Mouse (Mus musculus) lung, embryonic 14.5 days (tissue): ENCODE measurements around the gene Tepsin. TPM values are rescaled to one million over a fixed set of nuclear protein-coding genes. Genes with fewer than 3 reads are reported as not detected.
A peak's percentile ranks its signal among the peaks of the same experiment; 100 is the strongest.

Source experiments
- ATAC-seq: fragments of 200-750 bp; cut with Nextera tagmentation; 2 replicates; pipeline ENCODE4 v1.8.0; 2017; ENCODE audit warnings: mild to moderate bottlenecking, moderate TSS enrichment, moderate library complexity; ENCODE audit not compliant: insufficient read depth
- DNase-seq: peaks from one replicate; pipeline ENCODE4 v3.0.0-alpha.2; 2015
- H3K27ac ChIP-seq: fragments of 300-500 bp; sonication (generic); 2 replicates; pipeline ENCODE4 v1.5.1; 2014; ENCODE audit warnings: low read depth, mild to moderate bottlenecking, moderate library complexity
- H3K27me3 ChIP-seq: fragments of 300-500 bp; sonication (generic); 2 replicates; pipeline ENCODE4 v1.6.1; 2014; ENCODE audit warnings: low read length, control low read depth; ENCODE audit not compliant: insufficient read depth
- H3K36me3 ChIP-seq: fragments of 300-500 bp; sonication (generic); 2 replicates; pipeline ENCODE4 v1.6.1; 2014; ENCODE audit warnings: control low read depth; ENCODE audit not compliant: insufficient read depth
- H3K4me1 ChIP-seq: fragments of 300-500 bp; sonication (generic); 2 replicates; pipeline ENCODE4 v1.6.1; 2014; ENCODE audit warnings: antibody characterized with exemption, control low read depth; ENCODE audit not compliant: insufficient read depth
- H3K4me2 ChIP-seq: fragments of 300-500 bp; sonication (generic); 2 replicates; pipeline ENCODE4 v1.6.1; 2014; ENCODE audit warnings: mild to moderate bottlenecking
- H3K4me3 ChIP-seq: fragments of 300-500 bp; sonication (generic); 2 replicates; pipeline ENCODE4 v1.5.1; 2014; ENCODE audit warnings: low read depth, low read length
- H3K9ac ChIP-seq: fragments of 300-500 bp; sonication (generic); 2 replicates; pipeline ENCODE4 v1.6.1; 2014
- H3K9me3 ChIP-seq: fragments of 300-500 bp; sonication (generic); 2 replicates; pipeline ENCODE4 v1.6.1; 2016; ENCODE audit warnings: low read depth, low read length, control low read depth
- CTCF ChIP-seq: IDR thresholded peaks from 2 replicates; pipeline ENCODE4 v1.5.1; 2016; ENCODE audit warnings: antibody characterized with exemption, low read depth
- WGBS: fragments of 180-500 bp; shearing (Covaris S2); extraction: QIAGEN DNeasy Blood & Tissue Kit; methylation state at CpG from one replicate; pipeline ENCODE4 v1.1.7; 2014; 5-methylcytosine and 5-hydroxymethylcytosine counted together
- polyA plus RNA-seq: library from polyadenylated mRNA; unstranded; fragments of >200 nt; fragmentation: Nextera tagmentation; extraction: Ambion mirVana; gene quantifications from 2 replicates; pipeline ENCODE4 v1.2.1, GENCODE M21; 2014

The Tepsin gene
- polyA plus RNA-seq, 1 experiment from 2014 or later = 17.1 TPM

GRCm38 (mm10) chr11:120110554-120110953 is 12.0 kb upstream of the Tepsin start:
- no peaks in the 10 kb centered on the region for H3K27me3 ChIP-seq
- DNase-seq (peak; percentile 17), ATAC-seq (no peak)
- TF ChIP-seq CTCF = 0 out of 2 replicates have a peak, but pooled peaks have one; percentile 40
- H3K9me3 ChIP-seq = no peaks in the 10 kb centered on the region
- H3K4me2 ChIP-seq = no peak overlapping the region
- WGBS = 64% methylated on average over 7 of the region's 7 CpGs
- H3K4me1 ChIP-seq = no peaks in the 10 kb centered on the region
- H3K36me3 ChIP-seq = peaks cover 43% of the 10 kb centered on the region
- H3K27ac ChIP-seq = no peak overlapping the region
- no peak overlapping the region for H3K4me3 ChIP-seq
- no peak overlapping the region for H3K9ac ChIP-seq

DNA sequence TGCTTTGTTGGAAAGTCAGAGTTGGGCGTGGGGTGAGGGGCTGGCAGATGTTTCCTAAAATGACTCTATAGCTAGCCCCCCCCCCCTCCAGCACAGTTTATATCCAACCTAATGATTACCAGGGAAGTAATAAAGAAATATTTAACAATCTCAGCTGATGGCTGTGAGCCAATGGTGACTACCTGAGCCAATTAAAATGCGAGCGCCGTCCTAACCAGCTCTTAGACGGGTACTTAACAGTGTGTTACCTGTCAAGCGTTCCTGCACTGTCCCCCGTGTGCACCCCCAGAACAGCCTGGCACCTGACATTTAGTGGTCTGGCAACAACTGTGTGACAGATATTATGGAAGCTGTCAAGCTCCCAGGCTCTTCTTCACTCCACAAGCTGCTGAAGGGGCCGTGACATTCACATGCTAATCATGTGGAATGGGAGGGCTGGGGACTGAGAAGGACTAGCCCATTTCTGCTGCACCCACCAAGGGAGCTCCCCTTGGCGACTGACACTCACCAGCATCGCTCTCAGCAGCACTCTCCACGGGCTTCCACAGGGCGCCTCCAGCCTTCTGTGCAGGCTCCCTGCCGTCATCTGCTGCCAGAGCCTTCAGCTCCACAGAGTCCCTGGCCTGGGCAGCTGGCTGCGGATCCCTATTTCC is 11.2 kb upstream of the Tepsin start:
- H3K4me1 ChIP-seq = no peaks in the 10 kb centered on the region
- H3K9me3 ChIP-seq = no peaks in the 10 kb centered on the region
- DNase-seq = no peak
- H3K4me2 ChIP-seq = no peak overlapping the region
- H3K27me3 ChIP-seq = no peaks in the 10 kb centered on the region
- no peak overlapping the region for H3K9ac ChIP-seq
- TF ChIP-seq CTCF = no peak
- 79% methylated on average over 14 of the region's 14 CpGs for WGBS
- H3K36me3 ChIP-seq = peaks cover 43% of the 10 kb centered on the region
- H3K4me3 ChIP-seq = no peak overlapping the region
- no peak overlapping the region for H3K27ac ChIP-seq
- no peak for ATAC-seq

- WGBS = 78% methylated on average over 9 of the region's 9 CpGs
- no peak overlapping the region for H3K4me3 ChIP-seq
- no peaks in the 10 kb centered on the region for H3K27me3 ChIP-seq
- TF ChIP-seq CTCF = no peak
- H3K4me2 ChIP-seq = no peak overlapping the region
- H3K9me3 ChIP-seq = no peaks in the 10 kb centered on the region
- DNase-seq (no peak), ATAC-seq (no peak)
- H3K36me3 ChIP-seq = peaks cover 46% of the 10 kb centered on the region
- H3K9ac ChIP-seq = no peak overlapping the region
- no peak overlapping the region for H3K27ac ChIP-seq
- H3K4me1 ChIP-seq = no peaks in the 10 kb centered on the region
Observed at GRCm38 (mm10) chr11:120107796-120108195, 9.3 kb upstream of the Tepsin start.

GRCm38 (mm10) chr11:120107026-120107425 is 8.5 kb upstream of the Tepsin start:
- H3K27ac ChIP-seq = no peak overlapping the region
- no peak overlapping the region for H3K4me3 ChIP-seq
- DNase-seq = no peak
- 68% methylated on average over 2 of the region's 2 CpGs for WGBS
- H3K4me1 ChIP-seq = no peaks in the 10 kb centered on the region
- no peak overlapping the region for H3K9ac ChIP-seq
- H3K27me3 ChIP-seq = no peaks in the 10 kb centered on the region
- no peak for TF ChIP-seq CTCF
- no peak for ATAC-seq
- peaks cover 46% of the 10 kb centered on the region for H3K36me3 ChIP-seq
- H3K9me3 ChIP-seq = no peaks in the 10 kb centered on the region
- H3K4me2 ChIP-seq = no peak overlapping the region

- Histone ChIP-seq H3K9me3 (no peaks in the 10 kb centered on the region), H3K4me2 (no peak overlapping the region), H3K4me3 (no peak overlapping the region), H3K27ac (no peak overlapping the region), H3K36me3 (peaks cover 37% of the 10 kb centered on the region), H3K9ac (no peak overlapping the region), H3K27me3 (no peaks in the 10 kb centered on the region), H3K4me1 (no peaks in the 10 kb centered on the region)
- 66% methylated on average over 3 of the region's 3 CpGs for WGBS
- no peak for ATAC-seq
- no peak for TF ChIP-seq CTCF
- no peak for DNase-seq
Observed at GRCm38 (mm10) chr11:120103431-120103997, 5.0 kb upstream of the Tepsin start.

DNA sequence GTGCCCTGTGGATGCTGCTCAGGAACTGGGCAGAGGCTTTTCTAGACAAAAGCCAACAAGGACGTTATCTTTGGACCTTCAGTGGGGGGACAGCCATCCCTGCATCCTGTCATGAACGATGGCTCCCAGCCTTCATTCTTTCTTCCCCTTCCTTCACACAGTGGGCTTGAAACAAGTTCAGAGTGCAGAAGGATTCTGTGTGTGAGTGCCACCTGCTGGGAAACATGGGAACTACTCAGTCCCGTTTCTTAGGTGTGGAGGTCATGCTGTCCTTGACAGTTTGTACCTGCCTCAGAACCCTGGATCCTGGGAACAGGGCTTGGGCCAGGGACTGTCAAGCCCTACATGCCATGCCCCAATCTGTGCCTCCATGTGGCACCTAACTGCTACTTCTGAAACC is 2.5 kb upstream of the Tepsin start:
- no peak overlapping the region for H3K4me2 ChIP-seq

GRCm38 (mm10) chr11:120092817-120093591 is 5.5 kb downstream of the Tepsin start:
- H3K4me1 ChIP-seq = 0 out of 2 replicates have a peak, but pooled peaks cover 5% of the 10 kb centered on the region
- peaks cover 51% of the 10 kb centered on the region for H3K36me3 ChIP-seq
- ATAC-seq (no peak), DNase-seq (no peak)
- no peaks in the 10 kb centered on the region for H3K9me3 ChIP-seq
- H3K27me3 ChIP-seq = no peaks in the 10 kb centered on the region
- H3K27ac ChIP-seq = no peak overlapping the region
- no peak overlapping the region for H3K9ac ChIP-seq
- H3K4me2 ChIP-seq = no peak overlapping the region
- H3K4me3 ChIP-seq = no peak overlapping the region
- no peak for TF ChIP-seq CTCF
- 70% methylated on average over 23 of the region's 23 CpGs for WGBS

More for the DNA sequence above, 2.5 kb upstream of the Tepsin start:
- Histone ChIP-seq H3K27ac (no peak overlapping the region), H3K9me3 (no peaks in the 10 kb centered on the region), H3K36me3 (peaks cover 26% of the 10 kb centered on the region), H3K27me3 (no peaks in the 10 kb centered on the region), H3K9ac (no peak overlapping the region), H3K4me3 (no peak overlapping the region), H3K4me1 (0 out of 2 replicates have a peak, but pooled peaks cover 5% of the 10 kb centered on the region)
- no peak for ATAC-seq
- TF ChIP-seq CTCF = peak; percentile 93
- WGBS = 0% methylated on average over 3 of the region's 3 CpGs
- DNase-seq = peak; percentile 90
